Comparison of ENCODE assay signal across 18 mouse cellular contexts in genomic region chr2:19633406-19633920, GRCm38 (mm10). TPM values are rescaled to one million over a fixed set of nuclear protein-coding genes. Genes with fewer than 3 reads are reported as not detected.
DNase-seq lines count a peak whose midpoint lies in the region; ATAC-seq and TF ChIP-seq lines count a peak whose summit lies in the region.
"Had no signal": no experiment of that assay in that cellular context is flagged by ENCODE, and none has a peak within 500 bp of the region (broad histone marks: within the 10 kb centered on the region; RNA-seq: fewer than 3 reads in every experiment).

No protein-coding gene starts in this region.

- H3K9ac ChIP-seq in hindbrain, postnatal 0 days (replicated peaks; ENCODE audit: low read length): no peak overlapping the region
- H3K9ac ChIP-seq in hindbrain, embryonic 13.5 days: no peak overlapping the region
- no peak overlapping the region for H3K9ac ChIP-seq in midbrain, postnatal 0 days (replicated peaks; ENCODE audit: low read length, poor library complexity, severe bottlenecking)
- H3K9ac ChIP-seq in midbrain, embryonic 15.5 days: no peak overlapping the region
- H3K9ac ChIP-seq: embryonic facial prominence, embryonic 15.5 days; forebrain, embryonic 15.5 days; heart, embryonic 13.5 days had no signal

- POLR2A ChIA-PET in Patski (lab: Charles Lee): interaction anchor here (0.6 kb wide), 1 partner anchor 13 kb away, joined by 4 read pairs; no protein-coding TSS in a partner anchor

- H3K9me3 ChIP-seq in hindbrain, postnatal 0 days (ENCODE audit: low read length): no peaks in the 10 kb centered on the region
- H3K9me3 ChIP-seq in hindbrain, embryonic 13.5 days: no peaks in the 10 kb centered on the region
- H3K9me3 ChIP-seq in midbrain, postnatal 0 days (ENCODE audit: low read length): no peaks in the 10 kb centered on the region
- H3K9me3 ChIP-seq in midbrain, embryonic 15.5 days: no peaks in the 10 kb centered on the region
- H3K9me3 ChIP-seq: embryonic facial prominence, embryonic 15.5 days; forebrain, embryonic 15.5 days; heart, embryonic 13.5 days had no signal

- no peak overlapping the region for H3K27ac ChIP-seq in hindbrain, postnatal 0 days
- H3K27ac ChIP-seq in hindbrain, embryonic 13.5 days: no peak overlapping the region
- no peak overlapping the region for H3K27ac ChIP-seq in midbrain, postnatal 0 days (ENCODE audit: low read depth, low read length)
- H3K27ac ChIP-seq in midbrain, embryonic 15.5 days: no peak overlapping the region
- H3K27ac ChIP-seq: embryonic facial prominence, embryonic 15.5 days; forebrain, embryonic 15.5 days; heart, embryonic 13.5 days had no signal

- no peaks in the 10 kb centered on the region for H3K27me3 ChIP-seq in hindbrain, postnatal 0 days (ENCODE audit: insufficient read depth, low read length)
- H3K27me3 ChIP-seq in hindbrain, embryonic 13.5 days: no peaks in the 10 kb centered on the region
- no peaks in the 10 kb centered on the region for H3K27me3 ChIP-seq in midbrain, postnatal 0 days (ENCODE audit: insufficient read depth, low read length)
- H3K27me3 ChIP-seq in midbrain, embryonic 15.5 days (replicated peaks): no peaks in the 10 kb centered on the region
- H3K27me3 ChIP-seq in Patski: no peaks in the 10 kb centered on the region
- H3K27me3 ChIP-seq: embryonic facial prominence, embryonic 15.5 days; forebrain, embryonic 15.5 days; heart, embryonic 13.5 days had no signal

- CTCF ChIA-PET in Patski (lab: Charles Lee): no interaction called here

- peak; percentile 49; the same call in 1 of the 2 replicates for ATAC-seq in hindbrain, postnatal 0 days
- ATAC-seq in hindbrain, embryonic 13.5 days (ENCODE audit: low FRiP score): no peak
- no peak for ATAC-seq in midbrain, postnatal 0 days (ENCODE audit: low FRiP score)
- ATAC-seq in midbrain, embryonic 15.5 days (replicated peaks): no peak
- peak; percentile 95 for ATAC-seq in Patski
- no peak for ATAC-seq in erythroblast, adult 5-6 weeks (replicated peaks; ENCODE audit: low FRiP score, poor library complexity, severe bottlenecking)
- ATAC-seq: forebrain, embryonic 15.5 days; hindbrain, embryonic 16.5 days had no signal

- intact Hi-C loops in left cerebral cortex, postnatal 36 days (cut with DNase I): no loop called here

- TF ChIP-seq CTCF in hindbrain, postnatal 0 days (IDR thresholded peaks at IDR 0.05; ENCODE audit: low read depth): no peak
- TF ChIP-seq CTCF in midbrain, postnatal 0 days (IDR thresholded peaks at IDR 0.05): no peak
- TF ChIP-seq CTCF in Patski (IDR thresholded peaks at IDR 0.05): no peak

- no peaks in the 10 kb centered on the region for H3K36me3 ChIP-seq in hindbrain, postnatal 0 days (ENCODE audit: insufficient read depth, low read length)
- H3K36me3 ChIP-seq in hindbrain, embryonic 13.5 days: no peaks in the 10 kb centered on the region
- H3K36me3 ChIP-seq in midbrain, postnatal 0 days (ENCODE audit: insufficient read depth, low read length): no peaks in the 10 kb centered on the region
- H3K36me3 ChIP-seq in midbrain, embryonic 15.5 days (replicated peaks): no peaks in the 10 kb centered on the region
- H3K36me3 ChIP-seq: embryonic facial prominence, embryonic 15.5 days; forebrain, embryonic 15.5 days; heart, embryonic 13.5 days had no signal

- WGBS in hindbrain, postnatal 0 days: 30% methylated on average over 2 of the region's 2 CpGs
- 73% methylated on average over 2 of the region's 2 CpGs for WGBS in hindbrain, embryonic 13.5 days
- WGBS in midbrain, postnatal 0 days: 61% methylated on average over 2 of the region's 2 CpGs
- 68% methylated on average over 2 of the region's 2 CpGs for WGBS in midbrain, embryonic 15.5 days

- peak; percentile 18 for DNase-seq in hindbrain, postnatal 0 days (ENCODE audit: low spot score)
- DNase-seq in midbrain, postnatal 0 days (ENCODE audit: low spot score): peak; percentile 8
- no peak for DNase-seq in Patski (ENCODE audit: low read depth, low spot score)
- no peak for DNase-seq in left cerebral cortex, postnatal 36 days (ENCODE audit: low spot score in 2 of 2)
- DNase-seq: adrenal gland, postnatal 14 days; cerebellum, adult 18-20 months; cerebellum, adult 9-11 months; cerebellum, postnatal 36 days; gastrocnemius, postnatal 36 days; heart, adult 11 months; heart, postnatal 36 days had no signal

- in situ Hi-C loops in Patski (cut with MboI; ENCODE audit: low pct_unique_long_range_greater_than_20kb): no loop called here

- H3K4me1 ChIP-seq in hindbrain, postnatal 0 days (ENCODE audit: insufficient read depth, low read length): no peaks in the 10 kb centered on the region
- H3K4me1 ChIP-seq in hindbrain, embryonic 13.5 days (replicated peaks): no peaks in the 10 kb centered on the region
- no peaks in the 10 kb centered on the region for H3K4me1 ChIP-seq in midbrain, postnatal 0 days (ENCODE audit: insufficient read depth, low read length)
- H3K4me1 ChIP-seq in midbrain, embryonic 15.5 days: no peaks in the 10 kb centered on the region
- H3K4me1 ChIP-seq: embryonic facial prominence, embryonic 15.5 days; forebrain, embryonic 15.5 days had no signal

- no peak overlapping the region for H3K4me2 ChIP-seq in hindbrain, postnatal 0 days (ENCODE audit: low read depth, low read length)
- no peak overlapping the region for H3K4me2 ChIP-seq in hindbrain, embryonic 13.5 days
- no peak overlapping the region for H3K4me2 ChIP-seq in midbrain, postnatal 0 days (ENCODE audit: low read depth, low read length, poor library complexity, severe bottlenecking)
- no peak overlapping the region for H3K4me2 ChIP-seq in midbrain, embryonic 15.5 days
- H3K4me2 ChIP-seq: embryonic facial prominence, embryonic 15.5 days; forebrain, embryonic 15.5 days; heart, embryonic 13.5 days had no signal

- no peak overlapping the region for H3K4me3 ChIP-seq in hindbrain, postnatal 0 days (ENCODE audit: low read length)
- H3K4me3 ChIP-seq in hindbrain, embryonic 13.5 days: no peak overlapping the region
- no peak overlapping the region for H3K4me3 ChIP-seq in midbrain, postnatal 0 days (ENCODE audit: low read depth, low read length)
- H3K4me3 ChIP-seq in midbrain, embryonic 15.5 days: no peak overlapping the region
- H3K4me3 ChIP-seq: embryonic facial prominence, embryonic 15.5 days; forebrain, embryonic 15.5 days; heart, embryonic 13.5 days had no signal

RNA-seq across cellular contexts. Expression of gene Otud1, which starts 24.1 kb away (rescaled TPM):
- total RNA-seq in hindbrain, postnatal 0 days (2014; rRNA removed): 7.9 and 12.9 TPM in 2 replicates
- 3.0 and 3.3 TPM in 2 replicates for polyA plus RNA-seq in hindbrain, postnatal 0 days (2015; fragmentation: Nextera tagmentation; extraction: Ambion mirVana)
- polyA plus RNA-seq in hindbrain, embryonic 13.5 days (2015; fragmentation: Nextera tagmentation; extraction: Ambion mirVana): 1.0 and 1.2 TPM in 2 replicates
- total RNA-seq in midbrain, postnatal 0 days (2014; rRNA removed): 6.4 and 9.4 TPM in 2 replicates
- polyA plus RNA-seq in midbrain, postnatal 0 days (2015; fragmentation: Nextera tagmentation; extraction: Ambion mirVana): 1.7 and 2.0 TPM in 2 replicates
- polyA plus RNA-seq in midbrain, embryonic 15.5 days (2015; fragmentation: Nextera tagmentation; extraction: Ambion mirVana): 1.3 and 1.4 TPM in 2 replicates
- 12.7 TPM for polyA plus RNA-seq in Patski (2021)
- 10 to 100 TPM; 23.4 to 30.0 TPM for total RNA-seq in left cerebral cortex, postnatal 36 days (2021)
- total RNA-seq in erythroblast, adult 5-6 weeks (2015; ENCODE audit: low replicate concordance): 1.3 and 5.6 TPM in 2 replicates
- total RNA-seq in erythroblast, adult 5-6 weeks (2017; ENCODE audit: low replicate concordance): 2.1 and 2.8 TPM in 2 replicates

Comparison
In these comparisons a context has a peak if more than half of its experiments do, and no peak if none do; other contexts are left out.
1. ATAC-seq: peak in hindbrain, postnatal 0 days (single experiment) and Patski (single experiment); none in hindbrain, embryonic 13.5 days (single experiment), midbrain, postnatal 0 days (single experiment), midbrain, embryonic 15.5 days (single experiment) and erythroblast, adult 5-6 weeks (single experiment).
2. DNase-seq: peak in hindbrain, postnatal 0 days (single experiment) and midbrain, postnatal 0 days (single experiment); none in Patski (single experiment) and left cerebral cortex, postnatal 36 days (0 of 2).